Mouse (Mus musculus) E14TG2a.4 (cell line): ENCODE data around the gene Sc5d.
A peak's percentile ranks its signal among the peaks of the same experiment; 100 is the strongest.

Experiments used
- H3K27me3 ChIP-seq: 2 replicates; pipeline ENCODE4 v1.6.1; 2014; ENCODE audit warnings: low read length, control low read depth; ENCODE audit not compliant: insufficient read depth
- H3K36me3 ChIP-seq: 2 replicates; pipeline ENCODE4 v1.6.1; 2014; ENCODE audit warnings: low read length, control low read depth; ENCODE audit not compliant: insufficient read depth
- H3K4me1 ChIP-seq: replicated peaks from 2 replicates; pipeline ENCODE4 v1.6.1; 2014; ENCODE audit warnings: low read depth, low read length, control low read depth
- H3K4me3 ChIP-seq: replicated peaks from 2 replicates; pipeline ENCODE4 v1.5.1; 2014; ENCODE audit warnings: mild to moderate bottlenecking, low read length
- H3K9me3 ChIP-seq: 2 replicates; pipeline ENCODE4 v1.6.1; 2014; ENCODE audit warnings: low read length, control low read depth
- CTCF ChIP-seq: conservative IDR thresholded peaks from 2 replicates; pipeline ENCODE4 v1.5.1; 2014; ENCODE audit warnings: low read length
- NANOG ChIP-seq: IDR thresholded peaks from 2 replicates; pipeline ENCODE4 v1.6.1; 2014; ENCODE audit warnings: borderline replicate concordance, low read length, mixed read lengths
- POU5F1 ChIP-seq: IDR thresholded peaks from 2 replicates; pipeline ENCODE4 v1.6.1; 2014; ENCODE audit warnings: low read length, borderline replicate concordance

The Sc5d gene

GRCm38 (mm10) chr9:42264145-42264544, at the start of gene Sc5d:
Gene Sc5d (minus strand): TSS chr9:42264256.
- no peak for TF ChIP-seq NANOG
- TF ChIP-seq CTCF: no peak
- TF ChIP-seq POU5F1: no peak
- Histone ChIP-seq H3K9me3 (no peaks in the 10 kb centered on the region), H3K36me3 (peaks cover 12% of the 10 kb centered on the region; the same call in 1 of the 2 replicates), H3K4me3 (peak within 1 kb of the TSS; percentile 81), H3K4me1 (peaks cover 14% of the 10 kb centered on the region), H3K27me3 (peaks cover 8% of the 10 kb centered on the region)

DNA sequence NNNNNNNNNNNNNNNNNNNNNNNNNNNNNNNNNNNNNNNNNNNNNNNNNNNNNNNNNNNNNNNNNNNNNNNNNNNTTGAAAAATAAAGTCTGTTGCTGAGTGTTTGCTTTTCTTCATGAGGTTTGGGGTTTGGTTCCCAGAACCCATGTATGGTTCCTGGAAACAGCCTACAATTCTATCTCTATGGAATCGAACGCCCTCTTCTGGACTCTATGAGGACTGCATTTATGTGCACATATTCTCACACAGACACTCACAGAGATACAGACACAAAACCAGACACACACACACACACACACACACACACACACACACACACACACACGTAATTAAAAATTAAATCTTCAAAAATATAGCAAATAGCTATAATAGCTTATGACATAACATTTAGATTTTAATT, 47.3 kb upstream of the Sc5d start:
- Histone ChIP-seq H3K9me3 (no peaks in the 10 kb centered on the region), H3K4me3 (no peak overlapping the region), H3K4me1 (no peaks in the 10 kb centered on the region), H3K36me3 (no peaks in the 10 kb centered on the region), H3K27me3 (0 out of 2 replicates have a peak, but pooled peaks cover 2% of the 10 kb centered on the region)
- TF ChIP-seq NANOG (no peak), CTCF (peak; percentile 41)

DNA sequence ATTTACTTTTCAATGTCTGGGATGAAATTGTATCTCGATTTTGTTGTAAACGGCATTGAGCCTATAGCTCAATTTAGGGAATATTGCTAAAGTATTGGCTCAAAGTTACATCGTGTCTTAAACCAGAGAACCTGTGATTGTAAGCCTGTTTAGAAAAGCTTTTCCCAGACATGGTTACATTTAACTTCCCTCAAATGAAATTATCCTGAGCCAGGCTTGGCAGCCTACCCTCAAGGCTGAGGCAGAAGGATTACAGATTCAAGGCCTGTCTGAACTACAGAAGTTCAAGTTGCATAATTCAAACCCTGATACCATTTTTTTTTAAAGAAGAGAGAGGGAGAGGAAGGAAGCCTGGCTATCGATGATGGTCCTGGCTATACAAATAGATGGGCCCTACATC, 39.8 kb upstream of the Sc5d start:
- H3K4me3 ChIP-seq: no peak overlapping the region
- no peaks in the 10 kb centered on the region for H3K27me3 ChIP-seq
- TF ChIP-seq POU5F1: no peak
- TF ChIP-seq CTCF: no peak
- no peak for TF ChIP-seq NANOG

DNA sequence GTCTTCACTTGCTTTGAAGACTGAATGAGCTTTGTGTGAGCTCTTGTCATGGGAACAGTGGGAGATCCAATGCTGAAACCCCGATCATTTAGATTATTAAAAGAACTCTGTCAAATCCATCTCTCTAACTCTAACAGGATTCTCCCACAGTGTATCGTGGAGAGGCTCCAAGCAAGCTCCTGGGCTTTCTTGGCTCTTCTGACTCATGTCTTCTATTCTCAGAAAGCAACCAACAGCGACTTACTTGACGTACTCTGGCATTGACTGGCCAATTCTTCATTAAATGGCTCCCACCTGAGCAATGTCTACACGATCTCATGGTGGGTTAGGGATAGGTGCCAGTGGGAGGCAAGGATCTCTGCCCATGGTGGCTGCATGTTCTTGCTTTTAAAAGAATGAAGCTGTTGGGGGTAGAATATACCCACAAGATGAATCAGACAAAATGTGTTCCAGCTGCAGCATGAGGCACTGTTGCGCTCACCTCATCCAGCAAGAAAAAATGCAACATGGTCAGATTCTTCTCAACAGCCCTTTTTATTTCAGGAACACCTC, 37.1 kb upstream of the Sc5d start:
- H3K9me3 ChIP-seq: no peaks in the 10 kb centered on the region
- H3K4me1 ChIP-seq: no peaks in the 10 kb centered on the region
- no peak overlapping the region for H3K4me3 ChIP-seq
- H3K36me3 ChIP-seq: no peaks in the 10 kb centered on the region
- H3K27me3 ChIP-seq: no peaks in the 10 kb centered on the region
- no peak for TF ChIP-seq NANOG
- TF ChIP-seq POU5F1: no peak
- no peak for TF ChIP-seq CTCF

More for the DNA sequence above, 39.8 kb upstream of the Sc5d start:
- Histone ChIP-seq H3K9me3 (no peaks in the 10 kb centered on the region), H3K4me1 (no peaks in the 10 kb centered on the region), H3K36me3 (no peaks in the 10 kb centered on the region)

GRCm38 (mm10) chr9:42296297-42296922, 32.4 kb upstream of the Sc5d start:
- H3K9me3 ChIP-seq: no peaks in the 10 kb centered on the region
- no peaks in the 10 kb centered on the region for H3K4me1 ChIP-seq
- H3K27me3 ChIP-seq: no peaks in the 10 kb centered on the region
- no peak overlapping the region for H3K4me3 ChIP-seq
- H3K36me3 ChIP-seq: no peaks in the 10 kb centered on the region
- TF ChIP-seq NANOG (no peak), CTCF (no peak), POU5F1 (no peak)

- no peaks in the 10 kb centered on the region for H3K4me1 ChIP-seq
- no peaks in the 10 kb centered on the region for H3K9me3 ChIP-seq
- TF ChIP-seq CTCF (no peak), POU5F1 (no peak), NANOG (no peak)
- no peak overlapping the region for H3K4me3 ChIP-seq
- no peaks in the 10 kb centered on the region for H3K36me3 ChIP-seq
- H3K27me3 ChIP-seq: no peaks in the 10 kb centered on the region
Observed at GRCm38 (mm10) chr9:42294131-42294530, 30.1 kb upstream of the Sc5d start.

DNA sequence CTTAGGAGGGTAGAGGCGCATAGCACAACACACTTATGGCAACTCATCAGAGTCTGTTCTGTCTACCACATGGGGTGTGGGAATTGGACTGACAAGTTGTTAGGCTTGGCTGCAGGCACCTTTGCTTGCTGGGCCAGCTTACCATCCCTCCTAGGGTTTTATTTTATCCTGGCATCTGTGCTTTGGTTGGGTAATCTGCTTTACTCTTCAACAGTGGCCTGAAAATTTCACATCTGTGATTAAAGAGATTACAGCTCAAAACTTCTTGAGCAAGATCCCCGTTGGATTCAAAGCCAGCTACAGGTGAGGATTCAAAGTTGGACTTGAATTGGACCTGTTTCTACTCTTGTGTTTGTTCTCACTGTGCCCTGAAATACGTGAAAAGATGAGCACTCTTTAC, 29.5 kb upstream of the Sc5d start:
- H3K4me1 ChIP-seq: no peaks in the 10 kb centered on the region
- H3K27me3 ChIP-seq: no peaks in the 10 kb centered on the region
- TF ChIP-seq CTCF (no peak), POU5F1 (no peak), NANOG (no peak)

GRCm38 (mm10) chr9:42293051-42293450, 29.0 kb upstream of the Sc5d start:
- H3K36me3 ChIP-seq: no peaks in the 10 kb centered on the region
- no peaks in the 10 kb centered on the region for H3K4me1 ChIP-seq
- no peaks in the 10 kb centered on the region for H3K27me3 ChIP-seq
- no peak overlapping the region for H3K4me3 ChIP-seq
- TF ChIP-seq CTCF: no peak
- TF ChIP-seq POU5F1: no peak
- no peak for TF ChIP-seq NANOG
- H3K9me3 ChIP-seq: no peaks in the 10 kb centered on the region

More for the DNA sequence above, 29.5 kb upstream of the Sc5d start:
- H3K36me3 ChIP-seq: no peaks in the 10 kb centered on the region
- H3K4me3 ChIP-seq: no peak overlapping the region
- H3K9me3 ChIP-seq: no peaks in the 10 kb centered on the region

DNA sequence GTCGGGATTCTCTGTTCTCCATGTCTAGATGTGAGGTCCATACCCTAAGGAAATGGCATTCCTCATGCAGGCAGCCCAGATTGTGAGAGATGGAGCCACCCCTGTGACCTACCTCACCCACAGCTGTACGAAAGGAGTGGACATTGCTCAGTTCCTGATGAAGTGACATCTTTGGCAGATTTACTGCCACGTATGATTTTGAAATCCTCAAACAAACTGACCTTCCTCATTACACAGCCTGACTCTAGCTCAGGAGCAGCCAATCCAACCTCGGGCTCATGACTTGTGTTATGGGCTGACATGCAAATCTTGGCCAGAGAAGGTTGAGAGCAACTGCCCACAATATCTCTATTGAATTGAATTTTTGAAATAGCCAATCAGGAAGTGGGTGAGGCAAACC, 15.6 kb upstream of the Sc5d start:
- H3K4me1 ChIP-seq: no peaks in the 10 kb centered on the region
- no peaks in the 10 kb centered on the region for H3K27me3 ChIP-seq
- no peaks in the 10 kb centered on the region for H3K9me3 ChIP-seq
- H3K36me3 ChIP-seq: no peaks in the 10 kb centered on the region
- TF ChIP-seq NANOG (no peak), POU5F1 (no peak), CTCF (no peak)
- H3K4me3 ChIP-seq: no peak overlapping the region
